Mouse (Mus musculus): ENCODE measurements around the gene Nup153.

- TF ChIP-seq POLR2A (IDR thresholded peaks at IDR 0.05; ENCODE audit: insufficient read length, low read depth) = no peak
- no peak for TF ChIP-seq MYOG (IDR thresholded peaks at IDR 0.05; ENCODE audit: control insufficient read depth in 1 of 3, insufficient read depth in 1 of 3, insufficient read length in 2 of 3, low read depth in 2 of 3)
- no peak for TF ChIP-seq REST (IDR thresholded peaks at IDR 0.05; ENCODE audit: insufficient read depth, insufficient read length)
- TF ChIP-seq POLR2AphosphoS2 (IDR thresholded peaks at IDR 0.05; ENCODE audit: insufficient read length, low read depth) = no peak
- no peak for TF ChIP-seq TCF12 (IDR thresholded peaks at IDR 0.05; ENCODE audit: insufficient read depth, poor library complexity, severe bottlenecking)
- TF ChIP-seq USF1 (IDR thresholded peaks at IDR 0.05; ENCODE audit: low read depth) = no peak
- no peak for TF ChIP-seq CEBPB (IDR thresholded peaks at IDR 0.05; ENCODE audit: insufficient read depth, poor library complexity, severe bottlenecking)
- TF ChIP-seq MYOD1 (IDR thresholded peaks at IDR 0.05; ENCODE audit: control insufficient read depth in 1 of 3, insufficient read length in 2 of 3, low read depth in 2 of 3) = no peak
- no peak for TF ChIP-seq E2F4 (IDR thresholded peaks at IDR 0.05; ENCODE audit: insufficient read depth)
Observed at GRCm38 (mm10) chr13:46721009-46721408, 6.7 kb downstream of the Nup153 start.

Measured in myocyte (in vitro differentiated cells).